Mouse (Mus musculus): ENCODE data around the gene Gm1043.

DNA sequence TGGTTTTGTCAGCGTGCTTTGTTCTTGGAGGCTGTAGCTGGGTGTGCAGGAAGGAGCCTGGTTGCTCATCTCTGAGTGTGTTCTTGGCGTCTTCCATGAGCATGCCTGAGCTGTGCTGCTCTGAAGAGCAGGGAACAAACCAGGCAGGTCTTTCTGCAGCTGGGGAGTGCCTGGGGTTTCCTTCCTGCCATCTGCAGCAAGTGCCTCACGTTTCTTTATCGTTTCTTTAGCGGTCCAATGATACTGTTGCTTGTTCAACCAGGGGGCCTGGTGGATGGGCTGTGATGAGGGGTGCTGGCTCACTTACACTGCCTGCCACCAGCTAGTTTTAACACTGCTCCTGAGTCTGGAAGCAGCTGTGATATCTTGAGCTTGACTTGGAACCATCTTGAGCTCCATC lies 38.4 kb upstream of the Gm1043 start:
- no peak for TF ChIP-seq POLR2A (IDR thresholded peaks at IDR 0.05; ENCODE audit: insufficient read depth, low read length)
- TF ChIP-seq CTCF (IDR thresholded peaks at IDR 0.05; ENCODE audit: low read depth, low read length): no peak
